Mouse (Mus musculus) hindbrain, embryonic 15.5 days (tissue): ENCODE results near the gene Borcs8. TPM values are rescaled to one million over a fixed set of nuclear protein-coding genes. Genes with fewer than 3 reads are reported as not detected.
A peak's percentile ranks its signal among the peaks of the same experiment; 100 is the strongest.

Experiments used
- ATAC-seq: fragments of 200-750 bp; cut with Nextera tagmentation; 2 replicates; pipeline ENCODE4 v1.8.0; 2017; ENCODE audit warnings: low read depth, moderate number of reproducible peaks, moderate TSS enrichment; ENCODE audit not compliant: low FRiP score
- H3K27ac ChIP-seq: fragments of 300-500 bp; sonication (generic); replicated peaks from 2 replicates; pipeline ENCODE4 v1.5.1; 2015; ENCODE audit warnings: mild to moderate bottlenecking, inconsistent platforms
- H3K27me3 ChIP-seq: fragments of 300-500 bp; sonication (generic); 2 replicates; pipeline ENCODE4 v1.6.1; 2015; ENCODE audit warnings: control low read depth, inconsistent platforms
- H3K36me3 ChIP-seq: fragments of 300-500 bp; sonication (generic); 2 replicates; pipeline ENCODE4 v1.6.1; 2015; ENCODE audit warnings: control low read depth, inconsistent platforms
- H3K4me1 ChIP-seq: fragments of 300-500 bp; sonication (generic); replicated peaks from 2 replicates; pipeline ENCODE4 v1.6.1; 2015; ENCODE audit warnings: control low read depth, inconsistent platforms
- H3K4me2 ChIP-seq: fragments of 300-500 bp; sonication (generic); 2 replicates; pipeline ENCODE4 v1.6.1; 2015; ENCODE audit warnings: moderate library complexity, mild to moderate bottlenecking, inconsistent platforms
- H3K4me3 ChIP-seq: fragments of 300-500 bp; sonication (generic); 2 replicates; pipeline ENCODE4 v1.5.1; 2015; ENCODE audit warnings: mild to moderate bottlenecking, inconsistent platforms
- H3K9ac ChIP-seq: fragments of 300-500 bp; sonication (generic); 2 replicates; pipeline ENCODE4 v1.6.1; 2015; ENCODE audit warnings: inconsistent platforms
- H3K9me3 ChIP-seq: fragments of 300-500 bp; sonication (generic); 2 replicates; pipeline ENCODE4 v1.6.1; 2016; ENCODE audit warnings: control low read depth, inconsistent platforms
- WGBS: fragments of 180-500 bp; shearing (Covaris S2); methylation state at CpG from one replicate; pipeline ENCODE4 v1.1.7; 2015; 5-methylcytosine and 5-hydroxymethylcytosine counted together
- polyA plus RNA-seq: library from polyadenylated mRNA; unstranded; fragments of >200 nt; fragmentation: Nextera tagmentation; extraction: Ambion mirVana; gene quantifications from 2 replicates; pipeline ENCODE4 v1.2.1, GENCODE M21; 2015

Borcs8 gene
- polyA plus RNA-seq: 54.6 and 55.1 TPM in 2 replicates

DNA sequence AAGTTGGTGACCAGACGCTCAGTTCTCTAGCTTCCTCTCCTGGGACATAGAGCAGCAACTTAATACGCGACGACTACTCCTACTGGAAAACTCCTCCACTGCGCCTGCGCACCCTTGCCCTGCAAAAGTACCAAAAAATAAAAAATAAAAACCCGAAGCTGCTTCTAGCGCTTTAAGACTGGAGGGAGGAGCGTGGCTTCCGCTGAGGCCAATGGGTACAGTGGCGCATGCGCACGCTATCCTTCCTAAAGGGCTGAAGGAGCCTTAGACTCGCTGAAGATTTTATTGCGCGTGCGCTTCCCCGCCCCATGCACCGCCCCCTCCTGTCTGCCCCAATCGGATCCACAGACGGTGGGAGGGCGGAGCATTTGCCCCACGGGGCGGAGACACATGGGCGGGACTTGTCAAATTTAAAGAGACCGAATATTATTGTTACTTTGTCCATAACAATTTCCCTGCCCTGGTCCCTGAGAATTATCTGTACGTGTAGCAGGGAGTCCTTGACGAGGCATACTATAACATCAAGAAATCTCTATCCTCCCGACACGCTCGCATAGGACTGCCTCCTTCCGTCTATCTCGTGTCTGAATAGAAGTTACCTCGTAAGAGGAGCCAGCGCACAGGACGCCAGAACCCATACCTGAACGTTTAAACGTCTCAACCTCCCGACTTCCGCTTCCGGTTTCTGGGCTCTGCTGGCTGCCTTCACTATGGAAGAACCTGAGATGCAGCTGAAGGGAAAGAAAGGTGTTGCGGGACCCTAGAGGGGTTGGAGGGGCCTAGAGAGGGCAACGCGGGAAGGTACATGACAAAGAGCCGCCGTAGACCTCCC lies at the start of gene Borcs8, which contains the start of the genes Rfxank and Mef2b:
Gene Borcs8 (plus strand): TSS at position 474 of the 832 bp plus-strand sequence.
Gene Rfxank (minus strand): TSS at position 129 of the 832 bp plus-strand sequence.
Gene Mef2b (plus strand): TSS at position 686 of the 832 bp plus-strand sequence.
- peak within 1 kb of the TSS; percentile 87 for H3K27ac ChIP-seq
- peak within 1 kb of the TSS; percentile 85 for H3K9ac ChIP-seq
- H3K4me2 ChIP-seq: peak within 1 kb of the TSS; percentile 74
- H3K4me1 ChIP-seq: peaks cover 26% of the 10 kb centered on the region
- peak; percentile 96 for ATAC-seq
- H3K9me3 ChIP-seq: no peaks in the 10 kb centered on the region
- no peaks in the 10 kb centered on the region for H3K27me3 ChIP-seq
- H3K4me3 ChIP-seq: peak within 1 kb of the TSS; percentile 82
- peaks cover 33% of the 10 kb centered on the region for H3K36me3 ChIP-seq
- WGBS: under 1% methylated on average over 46 of the region's 46 CpGs

DNA sequence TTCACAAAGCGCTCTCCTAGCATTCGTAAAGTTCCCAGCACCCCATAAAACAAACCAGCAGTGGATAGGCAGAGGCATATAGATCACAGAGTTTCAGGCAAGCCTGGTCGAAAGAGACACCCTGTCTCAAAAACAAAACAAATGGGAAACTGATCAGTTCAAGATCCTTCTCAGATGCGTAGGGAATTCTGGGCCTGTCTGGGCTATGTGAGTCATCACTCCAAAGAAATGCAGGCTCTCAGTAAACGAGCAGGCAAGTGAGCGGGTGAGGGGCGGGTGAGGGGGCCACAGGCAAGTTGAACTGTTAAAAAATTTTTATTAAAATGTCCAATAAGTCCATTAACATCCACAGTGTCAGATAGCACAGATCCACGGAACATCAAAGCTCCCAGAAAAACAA lies 46.5 kb upstream of the Borcs8 start:
- H3K4me3 ChIP-seq: no peak overlapping the region
- ATAC-seq: no peak
- H3K27ac ChIP-seq: no peak overlapping the region

DNA sequence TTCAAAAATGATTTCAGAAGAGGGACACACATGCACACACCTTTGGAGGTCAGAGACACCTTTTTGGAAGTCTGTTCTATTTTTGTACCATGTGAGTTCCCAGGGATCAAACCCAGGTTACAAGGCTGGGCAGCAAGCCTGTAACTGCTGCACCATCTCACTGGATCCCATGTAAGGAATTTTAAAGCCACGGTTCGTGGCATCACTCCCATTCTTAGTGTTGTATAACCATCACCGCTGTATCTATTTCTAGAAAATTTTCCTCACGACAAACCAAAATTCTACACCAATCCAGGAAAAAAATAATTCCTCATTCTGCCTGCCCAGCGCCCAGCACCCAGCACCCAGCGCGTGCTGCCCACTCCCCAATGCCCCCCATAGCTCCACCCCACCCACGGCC lies 40.0 kb upstream of the Borcs8 start:
- Histone ChIP-seq H3K4me2 (no peak overlapping the region), H3K36me3 (peaks cover 84% of the 10 kb centered on the region), H3K9ac (no peak overlapping the region), H3K27me3 (no peaks in the 10 kb centered on the region), H3K4me1 (no peaks in the 10 kb centered on the region), H3K4me3 (no peak overlapping the region), H3K9me3 (no peaks in the 10 kb centered on the region), H3K27ac (no peak overlapping the region)
- 82% methylated on average over 8 of the region's 8 CpGs for WGBS
- no peak for ATAC-seq

More for the DNA sequence above, 46.5 kb upstream of the Borcs8 start:
- Histone ChIP-seq H3K4me1 (peaks cover 25% of the 10 kb centered on the region), H3K36me3 (peaks cover 40% of the 10 kb centered on the region), H3K9me3 (no peaks in the 10 kb centered on the region), H3K4me2 (no peak overlapping the region), H3K9ac (no peak overlapping the region), H3K27me3 (peaks cover 13% of the 10 kb centered on the region; the same call in 1 of the 2 replicates)
- WGBS: 66% methylated on average over 8 of the region's 8 CpGs

DNA sequence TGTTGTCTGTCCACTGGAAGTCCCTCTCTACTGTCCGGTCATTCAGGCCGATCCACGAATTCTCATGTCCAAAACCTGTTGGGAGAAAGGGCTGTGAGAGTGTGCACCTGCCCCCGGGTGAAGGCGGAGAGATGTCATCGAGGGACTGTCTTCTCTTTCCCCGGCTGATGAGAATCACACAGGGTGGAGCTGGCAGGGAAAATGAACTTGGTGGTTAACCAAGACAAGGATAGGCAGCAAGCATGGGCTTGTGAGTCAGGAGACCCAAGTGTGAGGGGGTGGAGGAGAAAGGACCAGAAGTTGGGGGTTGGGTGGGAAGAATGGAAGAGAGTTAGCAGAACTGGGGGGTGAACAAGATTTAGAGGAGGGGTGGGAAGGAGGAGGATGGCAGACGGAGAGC lies 39.1 kb upstream of the Borcs8 start:
- Histone ChIP-seq H3K4me3 (no peak overlapping the region), H3K36me3 (peaks cover 76% of the 10 kb centered on the region), H3K4me1 (no peaks in the 10 kb centered on the region), H3K4me2 (no peak overlapping the region), H3K27me3 (no peaks in the 10 kb centered on the region), H3K9me3 (no peaks in the 10 kb centered on the region), H3K27ac (no peak overlapping the region), H3K9ac (no peak overlapping the region)
- WGBS: 92% methylated on average over 8 of the region's 8 CpGs
- no peak for ATAC-seq

DNA sequence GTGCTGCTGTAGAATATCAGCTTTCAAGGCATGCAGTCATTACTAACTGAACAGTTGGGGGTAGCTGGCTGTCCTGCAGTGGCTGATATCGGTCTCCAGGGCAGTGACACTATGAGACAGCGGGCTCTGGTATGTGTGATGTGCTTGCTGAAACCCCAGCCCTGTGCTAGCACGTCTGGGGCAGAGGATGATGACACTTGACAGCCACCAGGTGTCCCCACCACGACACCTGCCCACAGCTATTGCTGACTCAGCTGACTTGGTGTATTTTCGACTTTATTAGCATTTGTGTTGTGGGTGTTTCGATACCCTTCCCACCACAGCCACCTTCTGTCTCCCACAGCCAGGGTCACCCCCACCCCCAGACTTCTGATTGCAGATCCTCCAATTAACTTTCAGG lies 34.8 kb upstream of the Borcs8 start:
- WGBS: 18% methylated on average over 6 of the region's 6 CpGs
- H3K27me3 ChIP-seq: no peaks in the 10 kb centered on the region
- H3K36me3 ChIP-seq: peaks cover 70% of the 10 kb centered on the region
- H3K9me3 ChIP-seq: no peaks in the 10 kb centered on the region
- H3K9ac ChIP-seq: no peak overlapping the region
- H3K4me1 ChIP-seq: 0 out of 2 replicates have a peak, but pooled peaks cover under 1% of the 10 kb centered on the region
- ATAC-seq: 0 out of 2 replicates have a peak, but pooled peaks have one; percentile 55
- H3K4me2 ChIP-seq: no peak overlapping the region
- no peak overlapping the region for H3K4me3 ChIP-seq
- H3K27ac ChIP-seq: no peak overlapping the region

DNA sequence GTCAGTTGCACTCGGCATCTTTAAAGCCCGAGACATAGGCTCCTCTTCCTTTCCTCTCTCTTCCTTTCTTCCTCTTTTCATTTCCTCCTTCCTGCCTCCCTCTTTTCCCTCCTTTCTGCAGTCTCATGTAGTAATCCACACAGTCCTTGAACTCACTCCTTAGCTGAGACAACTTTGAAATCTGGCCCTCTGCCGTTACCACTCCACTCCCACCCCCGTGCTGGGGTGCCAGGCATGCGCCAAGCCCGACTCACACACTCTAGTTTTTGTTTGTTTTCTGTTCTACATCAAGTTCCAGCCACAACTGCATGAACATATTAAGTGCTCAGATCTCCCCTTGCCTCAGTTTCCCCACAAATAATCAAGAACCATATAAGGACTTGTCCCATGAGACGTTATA lies 34.4 kb upstream of the Borcs8 start:
- no peak for ATAC-seq
- Histone ChIP-seq H3K4me2 (no peak overlapping the region), H3K4me3 (no peak overlapping the region), H3K27me3 (no peaks in the 10 kb centered on the region), H3K36me3 (peaks cover 71% of the 10 kb centered on the region), H3K9me3 (no peaks in the 10 kb centered on the region), H3K27ac (no peak overlapping the region), H3K4me1 (0 out of 2 replicates have a peak, but pooled peaks cover 4% of the 10 kb centered on the region), H3K9ac (no peak overlapping the region)
- 79% methylated on average over 7 of the region's 7 CpGs for WGBS

DNA sequence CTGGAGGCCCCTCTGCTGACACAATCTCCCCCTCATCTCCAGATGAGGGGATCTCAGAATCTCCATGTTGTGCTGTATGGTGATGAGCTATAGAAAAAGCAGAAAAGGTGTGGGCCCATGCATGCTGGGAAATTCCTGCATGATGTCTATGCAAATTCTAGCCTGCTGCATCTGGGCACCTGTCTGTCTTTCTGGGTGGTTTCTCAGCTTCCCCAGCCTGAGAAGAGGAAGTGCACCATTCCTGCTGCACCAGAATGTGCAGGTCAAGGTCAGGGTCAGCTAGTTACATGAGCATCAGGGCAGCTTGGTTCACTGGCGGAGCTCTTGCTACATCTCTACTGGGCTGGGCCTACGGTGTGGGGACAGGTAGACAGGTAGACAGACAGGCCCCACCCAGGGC lies 28.8 kb upstream of the Borcs8 start:
- Histone ChIP-seq H3K27ac (no peak overlapping the region), H3K36me3 (peaks cover 81% of the 10 kb centered on the region), H3K9me3 (no peaks in the 10 kb centered on the region), H3K4me2 (no peak overlapping the region), H3K27me3 (no peaks in the 10 kb centered on the region), H3K9ac (no peak overlapping the region), H3K4me3 (no peak overlapping the region), H3K4me1 (peaks cover 24% of the 10 kb centered on the region)
- ATAC-seq: no peak
- WGBS: 94% methylated on average over 2 of the region's 2 CpGs

DNA sequence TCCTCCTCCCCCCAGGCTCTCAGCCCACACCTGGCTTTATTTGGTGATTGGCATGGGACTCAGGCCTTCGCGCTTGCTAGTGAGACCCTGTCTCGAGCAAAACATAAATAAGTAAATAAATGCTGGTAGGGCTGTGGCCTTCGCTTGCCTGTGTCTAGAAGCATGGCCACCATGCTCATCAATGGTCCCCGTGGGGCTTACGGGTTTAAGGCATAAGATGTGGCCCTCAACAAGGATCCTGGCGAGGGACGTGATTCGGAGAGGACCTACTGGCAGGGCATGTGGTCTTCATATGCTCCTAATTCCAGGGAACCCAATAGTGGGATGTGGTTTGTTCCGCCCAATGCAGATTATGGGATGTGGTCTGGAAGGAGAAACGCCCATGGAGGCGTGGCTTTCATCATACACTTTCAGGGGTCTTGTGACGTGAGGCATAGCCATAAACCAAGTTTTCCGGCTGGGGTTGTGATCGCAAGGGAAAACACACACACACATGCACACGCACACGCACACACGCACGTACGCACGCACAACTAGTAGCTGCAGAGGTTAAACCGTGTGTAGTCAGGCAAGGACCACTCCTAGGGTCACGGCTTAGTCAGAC lies 28.0 kb upstream of the Borcs8 start:
- Histone ChIP-seq H3K27me3 (no peaks in the 10 kb centered on the region), H3K9ac (no peak overlapping the region), H3K4me1 (peaks cover 24% of the 10 kb centered on the region), H3K27ac (no peak overlapping the region), H3K4me2 (no peak overlapping the region), H3K36me3 (peaks cover 77% of the 10 kb centered on the region), H3K4me3 (no peak overlapping the region), H3K9me3 (no peaks in the 10 kb centered on the region)
- peak; percentile 4; the same call in 1 of the 2 replicates for ATAC-seq
- WGBS: 58% methylated on average over 23 of the region's 23 CpGs

DNA sequence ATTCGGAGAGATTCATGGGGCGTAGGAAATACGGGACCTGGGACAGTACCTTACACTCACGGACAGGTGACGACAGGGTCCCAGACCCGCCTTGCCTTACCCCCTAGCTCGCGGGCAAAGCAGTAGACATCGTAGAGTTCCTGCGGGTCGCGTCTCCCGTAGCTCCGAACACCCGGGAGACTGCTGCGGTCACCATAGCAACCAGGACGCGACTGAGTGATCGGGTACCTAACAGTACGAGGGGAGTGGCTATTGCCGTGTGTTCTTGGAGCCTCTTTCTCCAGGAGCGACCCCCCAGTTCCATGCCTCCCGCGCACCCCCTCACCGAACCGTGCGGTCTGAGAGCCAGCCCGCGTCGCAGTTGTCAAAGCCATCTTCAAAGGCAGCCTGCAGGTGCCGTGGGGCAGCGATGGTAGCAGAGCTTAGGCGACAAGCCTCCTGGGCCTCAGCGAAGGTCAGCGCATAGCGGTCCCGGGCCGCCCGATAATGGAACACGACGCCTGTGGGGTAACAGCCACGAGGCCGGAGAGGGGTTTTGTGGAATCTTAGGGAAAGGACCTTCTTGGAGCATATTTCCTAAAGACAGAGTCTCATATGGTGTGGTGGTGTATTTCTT lies 26.8 kb upstream of the Borcs8 start:
- peaks cover 68% of the 10 kb centered on the region for H3K36me3 ChIP-seq
- peak overlapping the region; percentile 12; the same call in 1 of the 2 replicates for H3K9ac ChIP-seq
- no peak for ATAC-seq
- peak overlapping the region; percentile 9; the same call in 1 of the 2 replicates for H3K4me2 ChIP-seq
- no peak overlapping the region for H3K27ac ChIP-seq
- no peaks in the 10 kb centered on the region for H3K27me3 ChIP-seq
- H3K4me1 ChIP-seq: peaks cover 36% of the 10 kb centered on the region
- no peak overlapping the region for H3K4me3 ChIP-seq
- no peaks in the 10 kb centered on the region for H3K9me3 ChIP-seq
- 9% methylated on average over 43 of the region's 43 CpGs for WGBS

DNA sequence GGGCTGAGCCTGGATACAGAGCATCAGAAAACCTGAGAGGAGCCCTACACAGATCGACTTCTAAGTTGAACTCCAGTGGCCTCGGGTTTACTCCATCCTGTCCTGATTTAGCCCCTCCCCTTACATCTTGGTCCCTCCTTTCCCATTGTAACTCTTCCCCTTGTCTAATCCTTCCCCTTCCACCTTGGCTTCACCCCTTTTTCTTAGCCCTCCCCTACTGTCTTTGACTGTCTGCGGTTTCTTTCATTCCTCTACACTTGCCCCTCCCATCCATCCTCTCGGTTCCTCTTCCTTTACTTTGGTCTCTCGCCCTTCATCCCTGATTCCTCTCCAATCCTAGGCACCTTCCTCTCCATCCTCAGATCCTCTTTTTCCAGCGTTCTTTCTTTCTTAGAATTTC lies 24.8 kb upstream of the Borcs8 start:
- H3K9me3 ChIP-seq: no peaks in the 10 kb centered on the region
- no peak overlapping the region for H3K9ac ChIP-seq
- peaks cover 49% of the 10 kb centered on the region for H3K36me3 ChIP-seq
- 21% methylated on average over 6 of the region's 6 CpGs for WGBS
- H3K4me2 ChIP-seq: no peak overlapping the region
- ATAC-seq: no peak
- no peak overlapping the region for H3K27ac ChIP-seq
- no peaks in the 10 kb centered on the region for H3K27me3 ChIP-seq
- H3K4me1 ChIP-seq: peaks cover 47% of the 10 kb centered on the region
- H3K4me3 ChIP-seq: no peak overlapping the region

DNA sequence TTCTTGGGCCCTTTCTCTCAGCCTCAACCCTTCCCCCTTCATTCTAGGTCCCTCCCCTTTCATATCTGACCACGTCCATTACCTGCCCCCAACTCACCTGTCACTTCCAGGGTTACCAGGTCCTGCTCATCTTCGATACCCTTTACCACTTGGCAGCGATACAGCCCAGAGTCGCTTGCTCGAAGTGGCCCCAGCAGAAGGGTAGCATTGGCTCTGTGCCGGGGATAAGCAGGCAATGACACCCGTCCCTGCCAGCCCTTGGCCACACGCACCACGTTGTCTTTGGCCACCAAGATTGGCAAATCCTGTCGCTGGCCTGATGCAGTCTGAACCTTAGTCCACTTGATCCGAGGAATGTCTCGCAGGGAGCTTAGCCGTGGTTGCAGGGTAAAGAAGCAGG lies 24.4 kb upstream of the Borcs8 start:
- Histone ChIP-seq H3K27ac (no peak overlapping the region), H3K36me3 (peaks cover 45% of the 10 kb centered on the region), H3K4me1 (peaks cover 44% of the 10 kb centered on the region), H3K9me3 (no peaks in the 10 kb centered on the region), H3K9ac (no peak overlapping the region), H3K27me3 (no peaks in the 10 kb centered on the region), H3K4me3 (no peak overlapping the region), H3K4me2 (no peak overlapping the region)
- no peak for ATAC-seq
- WGBS: 71% methylated on average over 13 of the region's 13 CpGs

DNA sequence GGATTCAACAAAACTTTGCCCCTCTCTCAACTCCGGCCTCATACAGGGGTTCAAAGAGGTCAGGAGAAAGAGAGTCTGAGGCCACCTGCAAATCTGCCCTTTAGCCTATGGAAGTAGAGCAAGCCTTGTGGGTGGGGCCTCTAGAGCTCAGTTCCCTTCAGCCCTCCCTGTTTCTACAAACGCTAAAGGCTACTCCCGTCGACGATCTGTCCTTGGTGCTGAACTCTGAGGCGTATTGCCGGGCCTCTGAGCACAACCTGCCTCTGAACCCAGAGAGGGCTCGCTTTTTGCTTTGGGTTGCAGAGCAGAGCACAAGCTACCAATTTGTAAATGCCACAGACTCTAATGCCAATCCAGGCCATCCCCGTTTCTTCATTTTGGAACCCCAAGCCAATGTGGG lies 21.7 kb upstream of the Borcs8 start:
- Histone ChIP-seq H3K4me3 (peak overlapping the region; percentile 58), H3K27ac (no peak overlapping the region), H3K4me2 (peak overlapping the region; percentile 62), H3K4me1 (peaks cover 33% of the 10 kb centered on the region), H3K27me3 (no peaks in the 10 kb centered on the region), H3K36me3 (peaks cover 25% of the 10 kb centered on the region), H3K9me3 (no peaks in the 10 kb centered on the region), H3K9ac (no peak overlapping the region)
- 14% methylated on average over 9 of the region's 9 CpGs for WGBS
- ATAC-seq: no peak
